Mouse (Mus musculus) thymus, adult 2 months (tissue): ENCODE data around the gene Pif1. TPM values are rescaled to one million over a fixed set of nuclear protein-coding genes. Genes with fewer than 3 reads are reported as not detected.

ENCODE experiments used
- DNase-seq: peaks from one replicate; pipeline ENCODE4 v3.0.0; 2021
- H3K27ac ChIP-seq: fragments of 200-500 bp; 2 replicates; pipeline ENCODE4 v1.5.1; 2012; ENCODE audit warnings: low read length, control low read depth; ENCODE audit not compliant: control insufficient read depth, insufficient read depth
- H3K27me3 ChIP-seq: fragments of 200-500 bp; 2 replicates; pipeline ENCODE4 v1.6.1; 2012; ENCODE audit warnings: mild to moderate bottlenecking, low read length, moderate library complexity, mixed read lengths; ENCODE audit not compliant: control insufficient read depth, insufficient read depth
- H3K36me3 ChIP-seq: fragments of 200-500 bp; 2 replicates; pipeline ENCODE4 v1.6.1; 2012; ENCODE audit warnings: mild to moderate bottlenecking, low read length, moderate library complexity; ENCODE audit not compliant: control insufficient read depth, insufficient read depth
- H3K4me1 ChIP-seq: fragments of 200-500 bp; replicated peaks from 2 replicates; pipeline ENCODE4 v1.6.1; 2012; ENCODE audit warnings: low read length; ENCODE audit not compliant: control insufficient read depth, insufficient read depth
- H3K4me3 ChIP-seq: fragments of 200-500 bp; 2 replicates; pipeline ENCODE4 v1.5.1; 2012; ENCODE audit warnings: mild to moderate bottlenecking, low read length, control low read depth, moderate library complexity; ENCODE audit not compliant: control insufficient read depth, insufficient read depth
- CTCF ChIP-seq: fragments of 200-500 bp; IDR thresholded peaks from 2 replicates; pipeline ENCODE4 v1.5.1; 2012; ENCODE audit warnings: mild to moderate bottlenecking, control low read depth, low read length, moderate library complexity, borderline replicate concordance; ENCODE audit not compliant: control insufficient read depth, poor library complexity, insufficient read depth; ENCODE audit errors: extremely low read depth
- POLR2A ChIP-seq: fragments of 200-500 bp; IDR thresholded peaks from 2 replicates; pipeline ENCODE4 v1.6.1; 2012; ENCODE audit warnings: mild to moderate bottlenecking, low read length, control low read depth, moderate library complexity; ENCODE audit not compliant: control insufficient read depth, poor library complexity, insufficient read depth; ENCODE audit errors: extremely low read depth
- WGBS: fragments of 180-500 bp; shearing (Covaris S2); methylation state at CpG from one replicate; pipeline ENCODE4 v1.1.7; 2018; 5-methylcytosine and 5-hydroxymethylcytosine counted together
- polyA plus RNA-seq: library from polyadenylated mRNA; depleted of rRNA; stranded (reverse); fragments of >200 nt; gene quantifications from 2 replicates; pipeline ENCODE4 v1.2.3, GENCODE M21; 2012

The Pif1 gene
- polyA plus RNA-seq, 1 experiment = 37.5 TPM

DNA sequence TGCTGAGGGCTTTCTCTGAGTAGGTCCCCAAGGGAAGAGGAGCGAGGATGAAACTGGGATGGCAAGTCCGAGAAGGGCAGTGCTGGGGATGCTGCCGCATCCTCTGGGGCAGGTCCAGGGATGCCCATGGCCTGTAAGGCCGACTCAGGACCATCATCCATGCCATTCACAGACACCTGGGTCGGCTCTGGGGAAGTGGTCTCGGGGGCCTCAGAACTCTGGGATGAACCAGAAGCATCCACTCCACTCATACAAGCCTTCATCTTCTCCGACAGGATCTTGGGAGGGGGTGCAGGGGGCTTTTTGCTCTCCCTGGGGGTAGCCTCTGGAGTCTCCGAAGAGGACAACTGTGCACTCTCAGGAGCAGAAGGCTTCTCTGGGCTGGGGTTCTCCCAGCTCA is 30.6 kb upstream of the Pif1 start:
- Histone ChIP-seq H3K4me3 (no peak overlapping the region), H3K27ac (no peak overlapping the region), H3K36me3 (peaks cover 35% of the 10 kb centered on the region), H3K4me1 (peaks cover 13% of the 10 kb centered on the region), H3K27me3 (no peaks in the 10 kb centered on the region)
- WGBS = 95% methylated on average over 8 of the region's 8 CpGs
- DNase-seq = no peak
- TF ChIP-seq CTCF (no peak), POLR2A (no peak)

DNA sequence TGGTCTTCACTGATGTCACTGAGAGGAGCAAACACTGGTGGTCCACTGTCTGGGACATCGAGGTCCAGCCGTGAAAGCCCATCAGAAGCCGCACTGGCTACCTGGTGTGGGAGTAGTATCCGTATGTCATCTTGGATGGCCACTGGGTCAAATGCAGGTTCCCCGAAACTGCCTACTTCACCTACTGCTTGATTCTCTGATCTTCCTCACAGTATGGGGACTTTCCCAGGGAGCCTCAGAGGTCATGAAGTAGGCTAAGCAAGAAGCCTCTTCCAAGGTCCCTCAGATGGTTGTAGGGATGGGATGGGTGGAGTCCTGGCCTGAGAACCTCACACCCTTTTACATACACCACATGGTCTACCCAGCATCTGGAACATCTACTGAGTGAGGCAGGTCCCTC is 30.0 kb upstream of the Pif1 start:
- Histone ChIP-seq H3K36me3 (peaks cover 35% of the 10 kb centered on the region), H3K4me3 (no peak overlapping the region), H3K27ac (no peak overlapping the region), H3K27me3 (no peaks in the 10 kb centered on the region), H3K4me1 (peaks cover 6% of the 10 kb centered on the region)
- no peak for DNase-seq
- no peak for TF ChIP-seq POLR2A
- no peak for TF ChIP-seq CTCF
- WGBS = 97% methylated on average over 5 of the region's 5 CpGs

- Histone ChIP-seq H3K27ac (no peak overlapping the region), H3K36me3 (peaks cover 35% of the 10 kb centered on the region), H3K27me3 (no peaks in the 10 kb centered on the region), H3K4me3 (no peak overlapping the region), H3K4me1 (no peaks in the 10 kb centered on the region)
- DNase-seq = no peak
- 98% methylated on average over 6 of the region's 6 CpGs for WGBS
- no peak for TF ChIP-seq CTCF
- TF ChIP-seq POLR2A = no peak
Observed at GRCm38 (mm10) chr9:65558806-65559205, 28.2 kb upstream of the Pif1 start.

DNA sequence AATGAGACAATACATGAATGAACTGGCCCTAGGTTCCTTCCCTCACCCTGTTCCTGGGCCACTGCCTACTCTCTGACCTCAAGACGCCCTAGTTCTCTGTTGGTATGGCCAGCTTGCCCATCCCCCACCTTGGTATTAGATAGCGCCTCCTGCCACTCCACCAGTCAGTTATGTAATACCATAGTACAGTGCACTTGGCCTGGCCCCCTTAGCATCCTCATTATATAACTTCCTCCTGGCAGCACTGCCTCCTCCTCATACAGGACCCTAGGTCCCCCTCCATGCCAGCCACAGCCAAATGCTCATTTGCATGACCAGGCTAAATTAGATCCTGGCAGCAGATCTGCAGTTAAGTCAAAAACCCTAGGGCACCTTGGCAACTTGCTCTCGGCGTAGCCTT is 25.9 kb upstream of the Pif1 start:
- DNase-seq = no peak
- no peak overlapping the region for H3K4me3 ChIP-seq
- no peak overlapping the region for H3K27ac ChIP-seq
- no peak for TF ChIP-seq POLR2A
- no peak for TF ChIP-seq CTCF
- H3K36me3 ChIP-seq = peaks cover 32% of the 10 kb centered on the region
- H3K4me1 ChIP-seq = no peaks in the 10 kb centered on the region
- WGBS = 94% methylated on average over 4 of the region's 4 CpGs
- no peaks in the 10 kb centered on the region for H3K27me3 ChIP-seq

GRCm38 (mm10) chr9:65562081-65562506 is 24.9 kb upstream of the Pif1 start:
- no peak for DNase-seq
- no peak overlapping the region for H3K4me3 ChIP-seq
- H3K4me1 ChIP-seq = no peaks in the 10 kb centered on the region
- TF ChIP-seq CTCF = no peak
- TF ChIP-seq POLR2A = no peak
- H3K27ac ChIP-seq = no peak overlapping the region
- H3K36me3 ChIP-seq = peaks cover 27% of the 10 kb centered on the region
- H3K27me3 ChIP-seq = no peaks in the 10 kb centered on the region
- 94% methylated on average over 4 of the region's 4 CpGs for WGBS

DNA sequence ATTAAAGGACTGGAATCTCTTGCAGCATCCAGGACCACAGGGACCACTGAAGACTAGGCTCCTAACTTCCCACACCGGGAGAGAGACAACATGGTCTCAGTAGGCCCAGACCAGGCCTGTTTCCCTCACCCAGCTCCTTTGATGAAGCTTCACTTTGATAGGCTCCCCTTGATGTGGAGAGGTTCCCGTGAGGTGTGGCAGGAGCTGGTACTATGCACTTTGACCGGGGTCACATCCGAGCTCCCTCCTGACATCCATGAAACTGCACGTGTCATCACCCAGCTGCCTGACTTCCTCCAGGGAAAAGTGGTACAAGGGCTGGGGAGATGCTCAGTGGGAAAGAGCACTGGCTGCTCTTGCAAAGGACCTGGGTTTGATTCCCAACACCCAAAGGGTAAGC is 23.9 kb upstream of the Pif1 start:
- no peak for TF ChIP-seq POLR2A
- TF ChIP-seq CTCF = no peak
- Histone ChIP-seq H3K4me3 (no peak overlapping the region), H3K4me1 (no peaks in the 10 kb centered on the region), H3K36me3 (peaks cover 18% of the 10 kb centered on the region), H3K27me3 (no peaks in the 10 kb centered on the region), H3K27ac (no peak overlapping the region)
- no peak for DNase-seq
- 91% methylated on average over 5 of the region's 5 CpGs for WGBS

DNA sequence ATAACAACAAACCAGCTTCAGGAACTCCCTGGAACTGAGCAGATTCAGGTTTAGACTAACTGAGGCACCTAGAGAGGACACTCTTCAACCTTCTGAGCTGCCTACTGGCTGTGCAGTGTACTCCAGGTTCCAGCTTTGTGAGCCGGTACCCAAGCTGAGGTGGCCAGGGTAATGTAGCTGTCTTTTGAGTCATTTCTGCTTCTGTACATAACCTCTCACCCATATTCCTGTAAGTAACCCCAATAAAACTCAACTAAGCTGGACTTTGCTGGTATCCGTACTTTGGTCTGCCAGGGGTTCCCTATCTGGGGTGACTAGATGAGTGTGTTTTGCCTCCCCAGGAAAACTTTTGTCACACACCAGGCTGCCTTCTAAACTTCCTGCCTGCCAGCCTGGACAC is 22.3 kb upstream of the Pif1 start:
- no peak for TF ChIP-seq POLR2A
- TF ChIP-seq CTCF = no peak
- H3K36me3 ChIP-seq = peaks cover 15% of the 10 kb centered on the region
- DNase-seq = no peak
- H3K27me3 ChIP-seq = no peaks in the 10 kb centered on the region
- WGBS = 93% methylated on average over 2 of the region's 2 CpGs
- no peaks in the 10 kb centered on the region for H3K4me1 ChIP-seq
- H3K27ac ChIP-seq = no peak overlapping the region
- H3K4me3 ChIP-seq = no peak overlapping the region
